Mouse (Mus musculus): Measurements from ENCODE around the gene AC131692.1. TPM values are rescaled to one million over a fixed set of nuclear protein-coding genes. Genes with fewer than 3 reads are reported as not detected.
"Not testable (repeated sequence)": the region's sequence is repeated elsewhere in the genome, so short reads cannot be mapped to it uniquely, and the experiment has no call there.

Gene AC131692.1
- polyA plus RNA-seq, 1 experiment from 2014 or later, result 0.47 TPM

- H3K36me3 ChIP-seq (ENCODE audit: control insufficient read depth, insufficient read depth, low read length), result peaks cover 12% of the 10 kb centered on the region
- not testable (repeated sequence) for H3K27ac ChIP-seq (ENCODE audit: low read depth, low read length); H3K4me2 ChIP-seq (replicated peaks; ENCODE audit: low read depth, low read length); H3K9me3 ChIP-seq (ENCODE audit: control insufficient read depth, low read length); H3K27me3 ChIP-seq (ENCODE audit: control insufficient read depth, insufficient read depth, low read length); H3K4me1 ChIP-seq (ENCODE audit: control insufficient read depth, insufficient read depth, low read length); H3K4me3 ChIP-seq (ENCODE audit: low read length); ATAC-seq (ENCODE audit: low FRiP score, low TSS enrichment); H3K9ac ChIP-seq (ENCODE audit: low read depth, low read length)
- WGBS, result 60% methylated on average over 1 of the region's 1 CpGs
Measured at GRCm38 (mm10) chr19:6133197-6133596, 39.0 kb downstream of the AC131692.1 start.

- WGBS, result 88% methylated on average over 3 of the region's 3 CpGs
Measured at GRCm38 (mm10) chr19:6136397-6136796, 42.2 kb downstream of the AC131692.1 start.

GRCm38 (mm10) chr19:6139701-6140100 lies 45.5 kb downstream of the AC131692.1 start:
- no peak overlapping the region for H3K4me3 ChIP-seq (ENCODE audit: low read length)
- H3K9ac ChIP-seq (ENCODE audit: low read depth, low read length), result peak overlapping the region; percentile 75; the same call in 1 of the 2 replicates
- peaks cover 14% of the 10 kb centered on the region for H3K36me3 ChIP-seq (ENCODE audit: control insufficient read depth, insufficient read depth, low read length)
- H3K9me3 ChIP-seq (ENCODE audit: control insufficient read depth, low read length), result no peaks in the 10 kb centered on the region
- WGBS, result 91% methylated on average over 6 of the region's 6 CpGs
- peak overlapping the region; percentile 84 for H3K4me2 ChIP-seq (replicated peaks; ENCODE audit: low read depth, low read length)
- H3K4me1 ChIP-seq (ENCODE audit: control insufficient read depth, insufficient read depth, low read length), result 0 out of 2 replicates have a peak, but pooled peaks cover 5% of the 10 kb centered on the region
- no peak overlapping the region for H3K27ac ChIP-seq (ENCODE audit: low read depth, low read length)
- H3K27me3 ChIP-seq (ENCODE audit: control insufficient read depth, insufficient read depth, low read length), result no peaks in the 10 kb centered on the region
- no peak for ATAC-seq (ENCODE audit: low FRiP score, low TSS enrichment)

More at GRCm38 (mm10) chr19:6136397-6136796, 42.2 kb downstream of the AC131692.1 start:
- no peak for ATAC-seq (ENCODE audit: low FRiP score, low TSS enrichment)
- Histone ChIP-seq H3K9me3 (ENCODE audit: control insufficient read depth, low read length) (no peaks in the 10 kb centered on the region), H3K27me3 (ENCODE audit: control insufficient read depth, insufficient read depth, low read length) (no peaks in the 10 kb centered on the region), H3K27ac (ENCODE audit: low read depth, low read length) (no peak overlapping the region), H3K9ac (ENCODE audit: low read depth, low read length) (no peak overlapping the region), H3K4me1 (ENCODE audit: control insufficient read depth, insufficient read depth, low read length) (0 out of 2 replicates have a peak, but pooled peaks cover 5% of the 10 kb centered on the region), H3K4me3 (ENCODE audit: low read length) (no peak overlapping the region), H3K4me2 (replicated peaks; ENCODE audit: low read depth, low read length) (no peak overlapping the region), H3K36me3 (ENCODE audit: control insufficient read depth, insufficient read depth, low read length) (peaks cover 16% of the 10 kb centered on the region)

GRCm38 (mm10) chr19:6140374-6140677 lies 46.1 kb downstream of the AC131692.1 start:
- Histone ChIP-seq H3K4me3 (ENCODE audit: low read length) (peak overlapping the region; percentile 63), H3K4me1 (ENCODE audit: control insufficient read depth, insufficient read depth, low read length) (0 out of 2 replicates have a peak, but pooled peaks cover 5% of the 10 kb centered on the region), H3K36me3 (ENCODE audit: control insufficient read depth, insufficient read depth, low read length) (peaks cover 9% of the 10 kb centered on the region; the same call in 1 of the 2 replicates), H3K27ac (ENCODE audit: low read depth, low read length) (peak overlapping the region; percentile 93), H3K9me3 (ENCODE audit: control insufficient read depth, low read length) (no peaks in the 10 kb centered on the region), H3K27me3 (ENCODE audit: control insufficient read depth, insufficient read depth, low read length) (no peaks in the 10 kb centered on the region), H3K9ac (ENCODE audit: low read depth, low read length) (peak overlapping the region; percentile 75), H3K4me2 (replicated peaks; ENCODE audit: low read depth, low read length) (peak overlapping the region; percentile 84)
- no peak for ATAC-seq (ENCODE audit: low FRiP score, low TSS enrichment)
- 6% methylated on average over 16 of the region's 16 CpGs for WGBS

- H3K4me3 ChIP-seq (ENCODE audit: low read length), result peak within 1 kb of the TSS; percentile 63
- ATAC-seq (ENCODE audit: low FRiP score, low TSS enrichment), result peak; percentile 95
- under 1% methylated on average over 67 of the region's 68 CpGs for WGBS
- peak within 1 kb of the TSS; percentile 93 for H3K27ac ChIP-seq (ENCODE audit: low read depth, low read length)
- H3K4me2 ChIP-seq (replicated peaks; ENCODE audit: low read depth, low read length), result peak within 1 kb of the TSS; percentile 84
- peaks cover 4% of the 10 kb centered on the region; the same call in 1 of the 2 replicates for H3K36me3 ChIP-seq (ENCODE audit: control insufficient read depth, insufficient read depth, low read length)
- H3K27me3 ChIP-seq (ENCODE audit: control insufficient read depth, insufficient read depth, low read length), result no peaks in the 10 kb centered on the region
- no peaks in the 10 kb centered on the region for H3K9me3 ChIP-seq (ENCODE audit: control insufficient read depth, low read length)
- H3K9ac ChIP-seq (ENCODE audit: low read depth, low read length), result peak within 1 kb of the TSS; percentile 75
- H3K4me1 ChIP-seq (ENCODE audit: control insufficient read depth, insufficient read depth, low read length), result 0 out of 2 replicates have a peak, but pooled peaks cover 5% of the 10 kb centered on the region
Measured at GRCm38 (mm10) chr19:6140678-6141393, 46.6 kb downstream of the AC131692.1 start, which contains the start of gene Batf2. Gene Batf2, plus strand, starts transcription at chr19:6140983.

- peak; percentile 80 for ATAC-seq (ENCODE audit: low FRiP score, low TSS enrichment)
- Histone ChIP-seq H3K9me3 (ENCODE audit: control insufficient read depth, low read length) (no peaks in the 10 kb centered on the region), H3K4me2 (replicated peaks; ENCODE audit: low read depth, low read length) (peak within 1 kb of the TSS; percentile 84), H3K9ac (ENCODE audit: low read depth, low read length) (peak within 1 kb of the TSS; percentile 75), H3K4me3 (ENCODE audit: low read length) (peak within 1 kb of the TSS; percentile 63), H3K36me3 (ENCODE audit: control insufficient read depth, insufficient read depth, low read length) (peaks cover 4% of the 10 kb centered on the region; the same call in 1 of the 2 replicates), H3K27ac (ENCODE audit: low read depth, low read length) (peak within 1 kb of the TSS; percentile 93), H3K4me1 (ENCODE audit: control insufficient read depth, insufficient read depth, low read length) (0 out of 2 replicates have a peak, but pooled peaks cover 5% of the 10 kb centered on the region), H3K27me3 (ENCODE audit: control insufficient read depth, insufficient read depth, low read length) (no peaks in the 10 kb centered on the region)
- 0% methylated on average over 15 of the region's 15 CpGs for WGBS
Measured at GRCm38 (mm10) chr19:6141394-6141749, 47.2 kb downstream of the AC131692.1 start, which contains the start of gene Arl2. Gene Arl2, minus strand, starts transcription at chr19:6141548.

GRCm38 (mm10) chr19:6144842-6145241 lies 50.6 kb downstream of the AC131692.1 start:
- H3K4me3 ChIP-seq (ENCODE audit: low read length), result no peak overlapping the region
- no peaks in the 10 kb centered on the region for H3K27me3 ChIP-seq (ENCODE audit: control insufficient read depth, insufficient read depth, low read length)
- no peak for ATAC-seq (ENCODE audit: low FRiP score, low TSS enrichment)
- no peak overlapping the region for H3K9ac ChIP-seq (ENCODE audit: low read depth, low read length)
- H3K27ac ChIP-seq (ENCODE audit: low read depth, low read length), result no peak overlapping the region
- H3K9me3 ChIP-seq (ENCODE audit: control insufficient read depth, low read length), result no peaks in the 10 kb centered on the region
- no peaks in the 10 kb centered on the region for H3K36me3 ChIP-seq (ENCODE audit: control insufficient read depth, insufficient read depth, low read length)
- H3K4me2 ChIP-seq (replicated peaks; ENCODE audit: low read depth, low read length), result no peak overlapping the region
- WGBS, result 71% methylated on average over 5 of the region's 5 CpGs
- H3K4me1 ChIP-seq (ENCODE audit: control insufficient read depth, insufficient read depth, low read length), result 0 out of 2 replicates have a peak, but pooled peaks cover 5% of the 10 kb centered on the region

Small RNA genes lying within 50 kb of the gene (microRNA-seq; reads per million reads assigned to microRNA genes)
- gene Mir6988, result 2.7 reads per million, percentile 10 among the genes with 10 or more reads in this experiment

Other genes starting within 250 kb of the AC131692.1 start
- gene Frmd8, start 219.1 kb upstream of the AC131692.1 start, polyA plus RNA-seq (2014; fragmentation: Nextera tagmentation; extraction: Ambion mirVana), result 17.4 and 26.5 TPM in 2 replicates
- 3.3 and 3.5 TPM in 2 replicates for gene Slc25a45, start 216.6 kb upstream of the AC131692.1 start, polyA plus RNA-seq (2014; fragmentation: Nextera tagmentation; extraction: Ambion mirVana)
- gene Tigd3, start 200.3 kb upstream of the AC131692.1 start, polyA plus RNA-seq (2014; fragmentation: Nextera tagmentation; extraction: Ambion mirVana), result 2.9 and 4.0 TPM in 2 replicates
- gene Dpf2, start 181.4 kb upstream of the AC131692.1 start, polyA plus RNA-seq (2014; fragmentation: Nextera tagmentation; extraction: Ambion mirVana), result 132 and 167 TPM in 2 replicates
- 10.5 and 10.8 TPM in 2 replicates for gene Cdc42ep2, start 169.6 kb upstream of the AC131692.1 start, polyA plus RNA-seq (2014; fragmentation: Nextera tagmentation; extraction: Ambion mirVana)
- 74.2 and 95.3 TPM in 2 replicates for gene Pola2, start 130.2 kb upstream of the AC131692.1 start, polyA plus RNA-seq (2014; fragmentation: Nextera tagmentation; extraction: Ambion mirVana)
- gene Slc22a20, start 108.3 kb upstream of the AC131692.1 start, polyA plus RNA-seq (2014; fragmentation: Nextera tagmentation; extraction: Ambion mirVana), result not detected in 2 replicates
- 6.3 and 8.6 TPM in 2 replicates for gene Capn1, start 78.5 kb upstream of the AC131692.1 start, polyA plus RNA-seq (2014; fragmentation: Nextera tagmentation; extraction: Ambion mirVana)
- 23.5 and 32.8 TPM in 2 replicates for gene Syvn1, start 47.8 kb upstream of the AC131692.1 start, polyA plus RNA-seq (2014; fragmentation: Nextera tagmentation; extraction: Ambion mirVana)
- gene Mrpl49, start 36.6 kb upstream of the AC131692.1 start, polyA plus RNA-seq (2014; fragmentation: Nextera tagmentation; extraction: Ambion mirVana), result 77.3 and 89.5 TPM in 2 replicates
- gene Fau, start 36.6 kb upstream of the AC131692.1 start, polyA plus RNA-seq (2014; fragmentation: Nextera tagmentation; extraction: Ambion mirVana), result 839 and 1,033 TPM in 2 replicates
- gene Znhit2, start 33.2 kb upstream of the AC131692.1 start, polyA plus RNA-seq (2014; fragmentation: Nextera tagmentation; extraction: Ambion mirVana), result 38.6 and 44.4 TPM in 2 replicates
- gene Tm7sf2, start 26.0 kb upstream of the AC131692.1 start, polyA plus RNA-seq (2014; fragmentation: Nextera tagmentation; extraction: Ambion mirVana), result 22.1 and 24.6 TPM in 2 replicates
- 60.8 and 75.0 TPM in 2 replicates for gene Vps51, start 17.2 kb upstream of the AC131692.1 start, polyA plus RNA-seq (2014; fragmentation: Nextera tagmentation; extraction: Ambion mirVana)
- gene Tmem262, start 14.4 kb upstream of the AC131692.1 start, polyA plus RNA-seq (2014; fragmentation: Nextera tagmentation; extraction: Ambion mirVana), result not detected in 2 replicates
- 1.1 and 1.5 TPM in 2 replicates for gene Gm28374, start 12.2 kb upstream of the AC131692.1 start, polyA plus RNA-seq (2014; fragmentation: Nextera tagmentation; extraction: Ambion mirVana)
- 81.0 and 82.3 TPM in 2 replicates for gene Zfpl1, start 9.5 kb upstream of the AC131692.1 start, polyA plus RNA-seq (2014; fragmentation: Nextera tagmentation; extraction: Ambion mirVana)
- 43.1 and 53.5 TPM in 2 replicates for gene Cdca5, start 9.4 kb upstream of the AC131692.1 start, polyA plus RNA-seq (2014; fragmentation: Nextera tagmentation; extraction: Ambion mirVana)
- gene Naaladl1, start 11.4 kb downstream of the AC131692.1 start, polyA plus RNA-seq (2014; fragmentation: Nextera tagmentation; extraction: Ambion mirVana), result 0.44 and 0.60 TPM in 2 replicates
- 56.1 and 64.4 TPM in 2 replicates for gene Sac3d1, start 24.2 kb downstream of the AC131692.1 start, polyA plus RNA-seq (2014; fragmentation: Nextera tagmentation; extraction: Ambion mirVana)
- gene Snx15, start 33.9 kb downstream of the AC131692.1 start, polyA plus RNA-seq (2014; fragmentation: Nextera tagmentation; extraction: Ambion mirVana), result 29.6 and 37.0 TPM in 2 replicates
- gene Batf2, start 46.6 kb downstream of the AC131692.1 start, polyA plus RNA-seq (2014; fragmentation: Nextera tagmentation; extraction: Ambion mirVana), result 0.15 TPM in 1 of 2 replicates, not detected in the other
- gene Arl2, start 47.1 kb downstream of the AC131692.1 start, polyA plus RNA-seq (2014; fragmentation: Nextera tagmentation; extraction: Ambion mirVana), result 82.6 and 98.8 TPM in 2 replicates
- not detected in 2 replicates for gene Majin, start 90.0 kb downstream of the AC131692.1 start, polyA plus RNA-seq (2014; fragmentation: Nextera tagmentation; extraction: Ambion mirVana)
- gene Gpha2, start 132.0 kb downstream of the AC131692.1 start, polyA plus RNA-seq (2014; fragmentation: Nextera tagmentation; extraction: Ambion mirVana), result 0.93 TPM in 1 of 2 replicates, not detected in the other
- 16.4 and 19.7 TPM in 2 replicates for gene Ppp2r5b, start 141.5 kb downstream of the AC131692.1 start, polyA plus RNA-seq (2014; fragmentation: Nextera tagmentation; extraction: Ambion mirVana)
- gene Atg2a, start 147.2 kb downstream of the AC131692.1 start, polyA plus RNA-seq (2014; fragmentation: Nextera tagmentation; extraction: Ambion mirVana), result 7.2 and 12.4 TPM in 2 replicates
- 38.3 and 46.0 TPM in 2 replicates for gene Ehd1, start 182.3 kb downstream of the AC131692.1 start, polyA plus RNA-seq (2014; fragmentation: Nextera tagmentation; extraction: Ambion mirVana)
- 0.89 and 2.0 TPM in 2 replicates for gene Cdc42bpg, start 212.0 kb downstream of the AC131692.1 start, polyA plus RNA-seq (2014; fragmentation: Nextera tagmentation; extraction: Ambion mirVana)
- 46.1 and 49.1 TPM in 2 replicates for gene Men1, start 240.6 kb downstream of the AC131692.1 start, polyA plus RNA-seq (2014; fragmentation: Nextera tagmentation; extraction: Ambion mirVana)
- gene Map4k2, start 246.7 kb downstream of the AC131692.1 start, polyA plus RNA-seq (2014; fragmentation: Nextera tagmentation; extraction: Ambion mirVana), result 12.5 and 12.8 TPM in 2 replicates

Data from kidney, embryonic 14.5 days (tissue).